Mouse (Mus musculus): Measurements from ENCODE around the gene Pptc7.

Gene Pptc7

GRCm38 (mm10) chr5:122263933-122264905, 19.9 kb upstream of the Pptc7 start, which contains the start of gene Tctn1:
TSS of gene Tctn1 (minus strand) at chr5:122264460.
- in situ Hi-C loops (cut with MboI; ENCODE audit: low pct_unique_long_range_greater_than_20kb in 1 of 2, low sequenced_read_pairs in 2 of 2, unreplicated experiment in 1 of 2): no loop called here

GRCm38 (mm10) chr5:122265187-122265586, 19.0 kb upstream of the Pptc7 start:
- in situ Hi-C loops (cut with MboI; ENCODE audit: low pct_unique_long_range_greater_than_20kb in 1 of 2, low sequenced_read_pairs in 2 of 2, unreplicated experiment in 1 of 2): loop anchor here (5.0 kb wide), 2 partner anchors 67 to 82 kb away; no protein-coding TSS in a partner anchor

DNA sequence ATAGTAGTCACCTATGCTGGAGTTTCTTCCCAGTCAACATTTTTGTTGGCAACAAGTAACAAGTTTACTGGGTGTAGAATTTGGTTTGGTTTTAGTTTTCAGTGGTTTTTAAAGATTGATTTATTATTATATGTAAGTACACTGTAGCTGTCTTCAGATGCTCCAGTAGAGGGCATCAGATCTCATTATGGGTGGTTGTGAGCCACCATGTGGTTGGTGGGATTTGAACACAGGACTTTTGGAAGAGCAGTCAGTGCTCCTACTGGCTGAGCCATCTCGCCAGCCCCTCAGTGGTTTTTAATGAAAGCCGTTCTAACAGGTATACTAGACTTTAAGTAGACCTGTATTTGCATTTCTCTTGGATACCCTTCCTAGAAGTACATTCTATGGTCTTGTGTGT, 18.2 kb upstream of the Pptc7 start:
- in situ Hi-C loops (cut with MboI; ENCODE audit: low pct_unique_long_range_greater_than_20kb in 1 of 2, low sequenced_read_pairs in 2 of 2, unreplicated experiment in 1 of 2): loop anchor here (5.0 kb wide), 2 partner anchors 66 to 81 kb away; no protein-coding TSS in a partner anchor

DNA sequence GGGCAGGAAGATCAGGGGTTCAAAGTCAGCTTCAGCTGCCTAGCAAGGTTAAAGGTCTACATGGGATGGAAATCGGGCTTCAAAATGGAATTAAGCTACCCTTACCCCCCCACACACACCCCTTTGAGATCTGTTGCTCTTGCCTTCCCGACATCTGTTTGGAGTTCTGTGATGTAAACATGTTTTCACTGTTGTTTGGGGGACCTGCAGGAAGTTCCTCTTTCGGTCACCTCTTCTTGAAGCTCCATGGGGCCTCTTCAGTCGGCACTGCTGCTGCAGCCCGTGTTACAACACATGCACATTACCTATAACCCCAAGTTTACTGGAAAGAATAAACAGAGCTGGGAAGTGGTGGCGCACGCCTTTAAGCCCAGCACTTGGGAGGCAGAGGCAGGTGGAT, 17.0 kb upstream of the Pptc7 start:
- in situ Hi-C loops (cut with MboI; ENCODE audit: low pct_unique_long_range_greater_than_20kb in 1 of 2, low sequenced_read_pairs in 2 of 2, unreplicated experiment in 1 of 2): loop anchor here (5.0 kb wide), 2 partner anchors 65 to 80 kb away; no protein-coding TSS in a partner anchor

DNA sequence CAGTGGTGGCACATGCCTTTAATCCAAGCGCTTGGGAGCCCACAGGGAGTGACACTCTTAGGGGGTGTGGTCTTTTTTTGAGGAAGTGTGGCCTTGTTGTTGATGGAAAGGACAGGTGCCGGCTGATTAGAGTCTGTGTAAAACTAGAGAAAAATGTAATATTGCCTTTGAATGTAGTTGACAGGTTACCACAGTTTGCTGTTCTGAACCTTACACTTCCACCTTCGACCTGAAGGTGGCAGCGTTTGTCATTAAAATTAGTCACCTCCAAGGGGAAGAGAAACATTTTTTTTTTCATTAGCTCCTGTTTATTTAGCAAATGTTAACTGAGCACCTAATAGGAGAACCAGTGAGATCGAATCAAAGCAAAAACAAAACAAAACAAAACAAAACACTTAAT, 16.3 kb upstream of the Pptc7 start:
- in situ Hi-C loops (cut with MboI; ENCODE audit: low pct_unique_long_range_greater_than_20kb in 1 of 2, low sequenced_read_pairs in 2 of 2, unreplicated experiment in 1 of 2): loop anchor here (5.0 kb wide), 2 partner anchors 64 to 79 kb away; no protein-coding TSS in a partner anchor

DNA sequence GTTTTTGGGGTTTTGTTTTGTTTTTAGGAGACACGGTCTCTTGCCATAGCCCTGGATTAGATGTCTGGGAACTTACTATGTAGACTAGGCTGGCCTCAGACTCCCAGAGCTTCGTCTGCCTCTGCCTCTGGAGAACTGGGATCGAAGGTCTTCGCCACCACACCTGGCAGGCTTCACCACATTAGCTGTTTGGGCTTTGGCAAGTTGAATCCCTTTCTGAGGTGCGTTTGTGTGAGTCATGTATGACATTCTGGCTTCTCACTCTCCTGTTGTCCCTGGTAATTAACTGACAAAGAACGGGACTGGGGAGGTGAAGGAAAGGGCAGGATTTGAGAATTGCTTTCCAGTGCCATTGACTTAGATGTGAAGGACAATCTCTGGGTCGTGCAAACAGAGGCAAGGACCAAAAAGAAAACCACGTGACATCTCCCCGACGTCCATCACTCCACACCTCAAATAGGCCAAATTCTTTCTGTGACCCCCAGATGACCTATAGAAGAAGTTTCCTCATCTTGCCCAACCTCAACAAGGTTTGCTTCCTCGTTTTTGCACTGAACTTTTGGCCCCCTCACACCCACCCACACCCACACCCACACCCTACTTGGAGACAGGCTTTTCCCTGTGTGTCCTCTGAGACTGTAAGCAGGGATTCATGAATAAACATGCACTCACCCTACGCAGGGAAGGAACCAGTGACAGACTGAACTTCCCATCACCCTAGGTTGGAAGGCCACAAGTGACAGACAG, 15.1 kb upstream of the Pptc7 start:
- in situ Hi-C loops (cut with MboI; ENCODE audit: low pct_unique_long_range_greater_than_20kb in 1 of 2, low sequenced_read_pairs in 2 of 2, unreplicated experiment in 1 of 2): loop anchor here (5.0 kb wide), 2 partner anchors 63 to 78 kb away; no protein-coding TSS in a partner anchor

DNA sequence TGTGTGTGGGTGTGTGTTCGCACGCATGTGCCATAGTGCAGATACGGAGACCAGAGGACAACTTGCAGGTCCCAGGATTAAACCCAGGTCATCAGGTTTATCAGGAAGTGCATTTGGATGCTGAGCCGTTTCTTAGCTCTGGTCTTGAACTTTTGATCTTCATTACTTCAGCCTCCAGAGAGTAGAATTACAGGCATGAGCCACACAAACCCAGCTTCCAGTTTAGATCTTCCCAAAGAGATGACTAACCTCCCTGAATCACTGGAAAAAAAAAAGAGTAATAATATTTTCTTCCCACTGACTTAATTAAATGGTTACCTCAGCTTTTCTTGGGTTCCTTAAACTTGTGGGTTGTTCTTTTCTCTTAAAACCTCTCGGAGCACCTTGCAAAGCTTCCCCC, 11.3 kb upstream of the Pptc7 start:
- in situ Hi-C loops (cut with MboI; ENCODE audit: low pct_unique_long_range_greater_than_20kb in 1 of 2, low sequenced_read_pairs in 2 of 2, unreplicated experiment in 1 of 2): no loop called here

- in situ Hi-C loops (cut with MboI; ENCODE audit: low pct_unique_long_range_greater_than_20kb in 1 of 2, low sequenced_read_pairs in 2 of 2, unreplicated experiment in 1 of 2): no loop called here
Observed at GRCm38 (mm10) chr5:122274785-122275184, 9.4 kb upstream of the Pptc7 start.

DNA sequence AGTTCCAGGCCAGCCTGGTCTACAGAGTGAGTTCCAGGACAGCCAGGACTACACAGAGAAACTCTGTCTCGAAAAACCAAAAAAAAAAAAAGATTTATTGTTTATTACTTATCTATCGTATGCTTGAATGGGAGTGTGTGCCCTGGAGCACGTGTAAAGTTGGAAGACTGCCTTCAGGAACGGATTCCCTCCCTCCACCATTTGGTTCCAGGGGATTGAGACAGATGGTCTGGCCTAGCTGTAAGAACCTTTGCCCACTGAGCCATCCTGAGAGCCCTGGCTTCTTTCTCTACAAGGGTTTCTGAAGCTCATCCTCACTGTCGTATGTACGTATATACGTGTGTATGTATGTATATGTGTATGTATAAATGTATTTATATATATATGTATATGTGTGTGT, 5.2 kb upstream of the Pptc7 start:
- in situ Hi-C loops (cut with MboI; ENCODE audit: low pct_unique_long_range_greater_than_20kb in 1 of 2, low sequenced_read_pairs in 2 of 2, unreplicated experiment in 1 of 2): no loop called here

DNA sequence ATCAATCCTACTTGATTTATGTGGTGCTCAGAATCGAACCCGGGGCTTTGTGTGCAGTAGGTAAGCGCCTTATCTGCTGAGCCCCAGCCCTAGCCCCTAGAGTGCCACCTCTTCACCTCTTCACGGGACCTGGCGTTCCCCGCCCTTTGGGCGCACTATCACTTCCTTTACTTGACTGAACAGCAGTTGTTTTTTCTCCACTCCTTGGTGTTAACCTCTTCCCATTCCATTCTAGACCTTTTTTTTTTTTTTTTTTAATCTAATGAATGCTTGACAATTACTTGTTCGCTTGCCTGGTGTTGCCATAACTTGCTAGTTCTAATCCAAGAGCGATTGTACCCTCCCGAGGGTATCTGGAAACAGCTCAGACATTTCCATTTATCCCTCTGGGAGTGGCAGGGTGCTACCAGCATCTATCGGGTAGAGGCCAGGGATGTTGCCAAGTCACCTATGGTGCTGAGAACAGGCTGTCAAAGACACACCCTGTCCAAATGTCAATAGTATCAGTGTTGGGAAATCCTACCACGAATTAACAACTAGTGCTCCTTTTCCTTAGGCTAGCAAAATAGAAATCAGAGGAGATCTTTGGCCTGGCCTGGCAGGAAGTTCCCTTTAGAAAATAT, 4.3 kb upstream of the Pptc7 start:
- in situ Hi-C loops (cut with MboI; ENCODE audit: low pct_unique_long_range_greater_than_20kb in 1 of 2, low sequenced_read_pairs in 2 of 2, unreplicated experiment in 1 of 2): no loop called here

- in situ Hi-C loops (cut with MboI; ENCODE audit: low pct_unique_long_range_greater_than_20kb in 1 of 2, low sequenced_read_pairs in 2 of 2, unreplicated experiment in 1 of 2): no loop called here
Observed at GRCm38 (mm10) chr5:122280422-122280826, 3.7 kb upstream of the Pptc7 start.

DNA sequence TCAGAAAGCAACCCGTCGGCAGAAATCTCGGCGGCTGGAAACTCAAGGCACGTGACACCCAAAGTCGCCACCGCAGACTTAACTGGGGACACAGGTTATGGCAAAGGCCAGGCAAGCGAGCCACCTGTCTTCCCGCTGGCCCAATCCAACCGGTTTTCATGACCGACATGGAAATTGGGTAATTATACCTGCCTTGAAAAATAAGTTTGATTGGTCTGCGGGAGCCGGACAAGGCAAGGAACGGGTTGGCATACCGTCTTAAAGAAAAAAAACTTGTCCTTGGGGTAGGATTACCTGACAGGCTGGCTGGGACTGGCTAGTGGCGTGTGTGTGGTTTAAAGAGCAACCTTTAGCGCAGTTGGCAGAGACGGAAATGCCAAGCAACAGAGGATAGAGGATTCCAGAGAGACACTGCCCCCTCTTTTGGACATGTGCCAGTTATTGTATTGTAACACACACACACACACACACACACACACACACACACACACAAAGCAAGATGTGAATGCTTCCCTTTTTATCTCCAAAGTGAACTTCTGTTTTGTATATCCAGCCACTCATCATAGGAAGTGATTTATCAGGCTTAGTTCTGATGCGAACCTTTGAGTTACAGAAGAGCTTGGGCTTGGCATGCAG, 3.2 kb upstream of the Pptc7 start:
- in situ Hi-C loops (cut with MboI; ENCODE audit: low pct_unique_long_range_greater_than_20kb in 1 of 2, low sequenced_read_pairs in 2 of 2, unreplicated experiment in 1 of 2): no loop called here

- in situ Hi-C loops (cut with MboI; ENCODE audit: low pct_unique_long_range_greater_than_20kb in 1 of 2, low sequenced_read_pairs in 2 of 2, unreplicated experiment in 1 of 2): no loop called here
Observed at GRCm38 (mm10) chr5:122283828-122284182, 360 bp upstream of the Pptc7 start.

GRCm38 (mm10) chr5:122285029-122285766, 1.0 kb downstream of the Pptc7 start:
- in situ Hi-C loops (cut with MboI; ENCODE audit: low pct_unique_long_range_greater_than_20kb in 1 of 2, low sequenced_read_pairs in 2 of 2, unreplicated experiment in 1 of 2): no loop called here

DNA sequence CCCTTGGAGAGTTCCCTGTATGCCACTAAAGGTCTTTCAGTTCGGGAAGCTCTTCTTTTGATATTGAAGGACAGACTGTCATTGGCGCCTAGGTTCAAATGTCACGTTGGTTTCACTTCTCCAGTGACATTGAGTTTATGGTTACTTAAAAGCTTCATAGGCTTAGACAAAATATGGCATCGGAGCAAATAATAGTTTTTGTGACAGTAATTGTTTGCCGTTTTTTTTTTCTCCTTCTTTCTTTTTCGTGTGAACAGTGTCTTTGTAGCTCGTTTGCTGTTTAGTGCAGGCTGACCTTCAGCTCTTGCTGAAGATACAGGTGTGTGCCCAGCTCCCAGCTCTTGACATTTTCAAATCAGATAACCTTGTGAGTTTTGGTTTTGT, 1.6 kb downstream of the Pptc7 start:
- in situ Hi-C loops (cut with MboI; ENCODE audit: low pct_unique_long_range_greater_than_20kb in 1 of 2, low sequenced_read_pairs in 2 of 2, unreplicated experiment in 1 of 2): no loop called here

- in situ Hi-C loops (cut with MboI; ENCODE audit: low pct_unique_long_range_greater_than_20kb in 1 of 2, low sequenced_read_pairs in 2 of 2, unreplicated experiment in 1 of 2): no loop called here
Observed at GRCm38 (mm10) chr5:122286191-122286590, 2.0 kb downstream of the Pptc7 start.

- in situ Hi-C loops (cut with MboI; ENCODE audit: low pct_unique_long_range_greater_than_20kb in 1 of 2, low sequenced_read_pairs in 2 of 2, unreplicated experiment in 1 of 2): no loop called here
Observed at GRCm38 (mm10) chr5:122287026-122287425, 2.9 kb downstream of the Pptc7 start.

Measured in mouse embryonic stem cell (cell line).